Mouse (Mus musculus) heart, embryonic 16.5 days (tissue): ENCODE data around the gene Ercc2. TPM values are rescaled to one million over a fixed set of nuclear protein-coding genes. Genes with fewer than 3 reads are reported as not detected.

ENCODE experiments used
- ATAC-seq: fragments of 200-750 bp; cut with Nextera tagmentation; replicated peaks from 2 replicates; pipeline ENCODE4 v1.8.0; 2017; ENCODE audit warnings: moderate number of reproducible peaks; ENCODE audit not compliant: insufficient read depth, low FRiP score; ENCODE audit errors: extremely low read depth
- H3K27ac ChIP-seq: fragments of 300-500 bp; sonication (generic); 2 replicates; pipeline ENCODE4 v1.5.1; 2014; ENCODE audit warnings: mild to moderate bottlenecking, low read length, control low read depth, moderate library complexity
- H3K27me3 ChIP-seq: fragments of 300-500 bp; sonication (generic); 2 replicates; pipeline ENCODE4 v1.6.1; 2014; ENCODE audit warnings: low read length, mixed read lengths; ENCODE audit not compliant: control insufficient read depth, insufficient read depth
- H3K36me3 ChIP-seq: fragments of 300-500 bp; sonication (generic); 2 replicates; pipeline ENCODE4 v1.6.1; 2014; ENCODE audit not compliant: control insufficient read depth, insufficient read depth
- H3K4me1 ChIP-seq: fragments of 300-500 bp; sonication (generic); 2 replicates; pipeline ENCODE4 v1.6.1; 2014; ENCODE audit warnings: low read length, mixed read lengths; ENCODE audit not compliant: control insufficient read depth, insufficient read depth
- H3K4me2 ChIP-seq: fragments of 300-500 bp; sonication (generic); 2 replicates; pipeline ENCODE4 v1.6.1; 2014; ENCODE audit warnings: low read depth, mild to moderate bottlenecking, control low read depth, low read length
- H3K4me3 ChIP-seq: fragments of 300-500 bp; sonication (generic); 2 replicates; pipeline ENCODE4 v1.5.1; 2014; ENCODE audit warnings: mild to moderate bottlenecking, control low read depth, low read length
- H3K9ac ChIP-seq: fragments of 300-500 bp; sonication (generic); 2 replicates; pipeline ENCODE4 v1.6.1; 2014; ENCODE audit warnings: low read length, control low read depth
- H3K9me3 ChIP-seq: fragments of 300-500 bp; sonication (generic); replicated peaks from 2 replicates; pipeline ENCODE4 v1.6.1; 2016; ENCODE audit warnings: low read length; ENCODE audit not compliant: control insufficient read depth
- WGBS: fragments of 180-500 bp; shearing (Covaris S2); extraction: QIAGEN DNeasy Blood & Tissue Kit; methylation state at CpG from one replicate; pipeline ENCODE4 v1.1.7; 2014; 5-methylcytosine and 5-hydroxymethylcytosine counted together
- polyA plus RNA-seq: library from polyadenylated mRNA; unstranded; fragments of >200 nt; fragmentation: Nextera tagmentation; extraction: Ambion mirVana; gene quantifications from 2 replicates; pipeline ENCODE4 v1.2.1, GENCODE M21; 2015

Gene Ercc2
- polyA plus RNA-seq, 1 experiment from 2014 or later: 12.8 TPM

GRCm38 (mm10) chr7:19388699-19389413, 7.0 kb downstream of the Ercc2 start:
- no peak overlapping the region for H3K4me3 ChIP-seq
- no peak overlapping the region for H3K4me2 ChIP-seq
- peaks cover 61% of the 10 kb centered on the region for H3K36me3 ChIP-seq
- 68% methylated on average over 9 of the region's 10 CpGs for WGBS
- H3K4me1 ChIP-seq: no peaks in the 10 kb centered on the region
- H3K27ac ChIP-seq: no peak overlapping the region
- no peaks in the 10 kb centered on the region for H3K9me3 ChIP-seq
- no peak overlapping the region for H3K9ac ChIP-seq
- no peak for ATAC-seq
- H3K27me3 ChIP-seq: no peaks in the 10 kb centered on the region

- Histone ChIP-seq H3K9me3 (no peaks in the 10 kb centered on the region), H3K36me3 (peaks cover 45% of the 10 kb centered on the region), H3K4me1 (no peaks in the 10 kb centered on the region), H3K4me3 (no peak overlapping the region), H3K4me2 (no peak overlapping the region), H3K27me3 (no peaks in the 10 kb centered on the region), H3K9ac (no peak overlapping the region), H3K27ac (no peak overlapping the region)
- no peak for ATAC-seq
- WGBS: 86% methylated on average over 8 of the region's 8 CpGs
Observed at GRCm38 (mm10) chr7:19394484-19394883, 12.7 kb downstream of the Ercc2 start.

GRCm38 (mm10) chr7:19399496-19400280, 17.9 kb downstream of the Ercc2 start:
- Histone ChIP-seq H3K36me3 (peaks cover 4% of the 10 kb centered on the region), H3K9ac (peak overlapping the region; percentile 62), H3K4me2 (peak overlapping the region; percentile 73), H3K27me3 (peaks cover 28% of the 10 kb centered on the region), H3K4me3 (peak overlapping the region; percentile 46), H3K9me3 (peaks cover 5% of the 10 kb centered on the region), H3K27ac (no peak overlapping the region), H3K4me1 (peaks cover 3% of the 10 kb centered on the region)
- ATAC-seq: peak; percentile 47
- WGBS: 2% methylated on average over 26 of the region's 27 CpGs

GRCm38 (mm10) chr7:19400946-19401345, 19.1 kb downstream of the Ercc2 start:
- Histone ChIP-seq H3K27ac (no peak overlapping the region), H3K9me3 (peaks cover 5% of the 10 kb centered on the region), H3K4me2 (no peak overlapping the region), H3K36me3 (no peaks in the 10 kb centered on the region), H3K4me1 (peaks cover 6% of the 10 kb centered on the region), H3K9ac (no peak overlapping the region), H3K27me3 (peaks cover 32% of the 10 kb centered on the region), H3K4me3 (no peak overlapping the region)
- 78% methylated on average over 4 of the region's 4 CpGs for WGBS
- no peak for ATAC-seq

GRCm38 (mm10) chr7:19402535-19403112, 20.8 kb downstream of the Ercc2 start:
- ATAC-seq: no peak
- no peak overlapping the region for H3K4me3 ChIP-seq
- no peaks in the 10 kb centered on the region for H3K36me3 ChIP-seq
- H3K4me2 ChIP-seq: no peak overlapping the region
- peaks cover 6% of the 10 kb centered on the region for H3K4me1 ChIP-seq
- no peak overlapping the region for H3K9ac ChIP-seq
- H3K27ac ChIP-seq: no peak overlapping the region
- 78% methylated on average over 9 of the region's 9 CpGs for WGBS
- peaks cover 32% of the 10 kb centered on the region for H3K27me3 ChIP-seq
- peaks cover 5% of the 10 kb centered on the region for H3K9me3 ChIP-seq

GRCm38 (mm10) chr7:19403731-19404296, 22.0 kb downstream of the Ercc2 start, which contains the start of gene Klc3:
Gene Klc3 (minus strand): TSS chr7:19404104.
- H3K27me3 ChIP-seq: peaks cover 32% of the 10 kb centered on the region
- ATAC-seq: peak; percentile 49
- H3K9ac ChIP-seq: peak within 1 kb of the TSS; percentile 73
- peaks cover 6% of the 10 kb centered on the region for H3K4me1 ChIP-seq
- H3K36me3 ChIP-seq: no peaks in the 10 kb centered on the region
- peaks cover 5% of the 10 kb centered on the region for H3K9me3 ChIP-seq
- no peak within 1 kb of the TSS for H3K27ac ChIP-seq
- H3K4me2 ChIP-seq: peak within 1 kb of the TSS; percentile 99
- under 1% methylated on average over 62 of the region's 62 CpGs for WGBS
- H3K4me3 ChIP-seq: peak within 1 kb of the TSS; percentile 74

- no peaks in the 10 kb centered on the region for H3K36me3 ChIP-seq
- H3K27me3 ChIP-seq: peaks cover 32% of the 10 kb centered on the region
- peak within 1 kb of the TSS; percentile 99 for H3K4me2 ChIP-seq
- WGBS: 48% methylated on average over 7 of the region's 7 CpGs
- peak within 1 kb of the TSS; percentile 74 for H3K4me3 ChIP-seq
- peak within 1 kb of the TSS; percentile 73 for H3K9ac ChIP-seq
- no peak for ATAC-seq
- no peak within 1 kb of the TSS for H3K27ac ChIP-seq
- peaks cover 7% of the 10 kb centered on the region for H3K4me1 ChIP-seq
- H3K9me3 ChIP-seq: peaks cover 5% of the 10 kb centered on the region
Observed at GRCm38 (mm10) chr7:19404476-19404875, 22.7 kb downstream of the Ercc2 start, which contains the start of gene Ckm. Gene Ckm (plus strand): TSS chr7:19404776.

- 0 out of 2 replicates have a peak, but pooled peaks have one; percentile 14 for ATAC-seq
- WGBS: 4% methylated on average over 19 of the region's 19 CpGs
Observed at GRCm38 (mm10) chr7:19405417-19405816, 23.6 kb downstream of the Ercc2 start.

More at GRCm38 (mm10) chr7:19405417-19405816, 23.6 kb downstream of the Ercc2 start:
- no peak overlapping the region for H3K27ac ChIP-seq
- peak overlapping the region; percentile 54; the same call in 1 of the 2 replicates for H3K9ac ChIP-seq
- peak overlapping the region; percentile 50; the same call in 1 of the 2 replicates for H3K4me2 ChIP-seq
- H3K9me3 ChIP-seq: peaks cover 5% of the 10 kb centered on the region
- H3K4me1 ChIP-seq: peaks cover 14% of the 10 kb centered on the region
- H3K27me3 ChIP-seq: peaks cover 30% of the 10 kb centered on the region
- H3K36me3 ChIP-seq: no peaks in the 10 kb centered on the region
- no peak overlapping the region for H3K4me3 ChIP-seq
